Mouse (Mus musculus) G1E-ER4 (cell line): ENCODE results near the gene Ppp2r5c. TPM values are rescaled to one million over a fixed set of nuclear protein-coding genes. Genes with fewer than 3 reads are reported as not detected.

Experiments
- GATA1 ChIP-seq: IDR thresholded peaks from one replicate; pipeline ENCODE4 v1.8.0; 2012; ENCODE audit warnings: low read length, inconsistent platforms
- polyA plus RNA-seq: library from polyadenylated mRNA; stranded (reverse); fragments of >175 nt; gene quantifications from 2 replicates; pipeline ENCODE4 v1.2.3, GENCODE M21; 2012

The Ppp2r5c gene
- polyA plus RNA-seq, 1 experiment: 24.6 TPM

DNA sequence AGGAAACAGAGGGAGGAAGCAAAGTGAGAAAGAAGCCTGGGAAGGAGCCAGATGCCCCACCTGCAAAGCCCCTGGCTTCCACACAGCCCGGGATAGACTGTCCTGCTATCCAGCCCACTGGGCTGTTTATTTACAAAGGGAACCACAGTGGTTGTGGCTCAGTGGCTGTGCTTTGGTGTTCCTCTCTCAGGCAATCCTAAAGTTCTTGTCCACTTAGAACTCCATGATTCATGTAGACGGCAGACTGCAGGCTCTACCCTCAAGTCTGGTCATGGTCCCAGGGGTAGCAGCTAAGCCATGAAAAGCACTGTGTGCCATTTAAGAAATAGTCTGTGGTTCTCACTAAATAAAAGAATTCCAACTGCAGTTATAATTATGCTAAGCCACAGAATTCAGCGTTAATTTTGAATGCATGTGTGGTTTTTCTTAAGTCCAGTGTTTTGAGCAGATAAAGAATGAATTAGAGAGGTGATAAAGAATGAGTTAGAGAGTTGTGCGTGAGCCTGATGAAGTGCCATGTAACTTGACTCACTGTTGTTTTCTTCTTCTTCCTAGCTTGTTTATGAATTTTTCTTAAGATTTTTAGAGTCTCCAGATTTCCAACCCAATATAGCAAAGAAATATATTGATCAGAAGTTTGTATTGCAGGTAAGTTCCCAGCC lies 98.3 kb downstream of the Ppp2r5c start:
- no peak for TF ChIP-seq GATA1

GRCm38 (mm10) chr12:110547573-110547972 lies 100.7 kb downstream of the Ppp2r5c start:
- no peak for TF ChIP-seq GATA1

GRCm38 (mm10) chr12:110549437-110550112 lies 102.7 kb downstream of the Ppp2r5c start:
- no peak for TF ChIP-seq GATA1

DNA sequence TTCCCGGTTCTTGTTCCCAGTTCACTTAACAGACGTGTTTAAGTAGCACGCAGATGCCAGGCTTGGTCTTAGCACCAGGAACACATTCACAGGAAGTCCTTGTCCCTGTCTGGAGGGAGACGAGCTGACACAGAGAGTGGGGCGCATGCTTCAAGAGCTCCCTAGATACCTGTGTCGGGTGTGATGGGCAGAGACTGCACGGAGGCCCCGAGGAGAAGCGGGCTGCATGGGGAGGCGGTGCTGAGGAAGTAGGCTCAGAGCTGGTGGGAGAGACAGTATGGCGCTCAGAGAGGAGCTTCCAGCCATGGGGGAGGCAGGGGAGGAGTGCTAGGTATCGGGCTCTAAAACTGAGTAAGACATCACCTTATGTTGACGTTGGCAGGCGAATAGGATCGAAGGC lies 103.4 kb downstream of the Ppp2r5c start:
- no peak for TF ChIP-seq GATA1

DNA sequence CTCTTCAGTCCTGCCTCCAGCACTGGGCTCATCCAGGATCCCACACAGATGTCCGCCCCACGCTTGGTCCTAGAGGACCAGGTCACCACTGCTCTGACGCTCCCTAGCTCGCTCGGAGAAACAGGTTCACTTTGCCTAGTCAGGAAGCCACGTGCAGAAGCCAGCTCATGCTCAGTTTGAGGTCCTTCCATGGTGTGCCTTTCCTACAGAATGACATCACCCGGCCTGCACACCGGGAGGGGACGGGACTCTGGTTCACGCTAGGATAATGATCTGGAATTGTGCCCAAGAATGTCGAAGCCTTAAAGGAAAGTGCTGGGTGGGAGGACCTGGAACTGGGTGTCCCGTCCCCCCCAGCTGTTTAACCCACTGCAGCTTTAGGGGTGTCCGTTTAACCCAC lies 105.2 kb downstream of the Ppp2r5c start:
- no peak for TF ChIP-seq GATA1

DNA sequence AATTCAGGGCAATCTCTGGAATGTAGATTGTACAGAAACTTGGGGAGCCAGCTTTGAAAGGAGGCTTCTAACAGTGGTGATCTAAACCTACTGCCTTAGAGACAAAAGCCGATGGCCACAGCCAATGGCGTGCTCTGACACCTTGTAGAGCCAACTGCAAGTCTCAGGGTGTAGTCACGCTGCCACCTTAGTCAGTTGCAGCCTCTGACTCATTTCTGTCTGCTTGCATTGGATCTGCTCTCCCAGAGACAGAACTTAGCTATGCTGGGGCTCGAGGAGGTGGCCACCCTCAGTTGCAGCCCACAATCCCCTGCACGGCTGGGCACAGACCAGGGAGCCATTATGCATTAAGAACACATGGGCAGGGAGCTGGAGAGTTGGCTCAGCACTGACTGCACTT lies 106.4 kb downstream of the Ppp2r5c start:
- no peak for TF ChIP-seq GATA1

DNA sequence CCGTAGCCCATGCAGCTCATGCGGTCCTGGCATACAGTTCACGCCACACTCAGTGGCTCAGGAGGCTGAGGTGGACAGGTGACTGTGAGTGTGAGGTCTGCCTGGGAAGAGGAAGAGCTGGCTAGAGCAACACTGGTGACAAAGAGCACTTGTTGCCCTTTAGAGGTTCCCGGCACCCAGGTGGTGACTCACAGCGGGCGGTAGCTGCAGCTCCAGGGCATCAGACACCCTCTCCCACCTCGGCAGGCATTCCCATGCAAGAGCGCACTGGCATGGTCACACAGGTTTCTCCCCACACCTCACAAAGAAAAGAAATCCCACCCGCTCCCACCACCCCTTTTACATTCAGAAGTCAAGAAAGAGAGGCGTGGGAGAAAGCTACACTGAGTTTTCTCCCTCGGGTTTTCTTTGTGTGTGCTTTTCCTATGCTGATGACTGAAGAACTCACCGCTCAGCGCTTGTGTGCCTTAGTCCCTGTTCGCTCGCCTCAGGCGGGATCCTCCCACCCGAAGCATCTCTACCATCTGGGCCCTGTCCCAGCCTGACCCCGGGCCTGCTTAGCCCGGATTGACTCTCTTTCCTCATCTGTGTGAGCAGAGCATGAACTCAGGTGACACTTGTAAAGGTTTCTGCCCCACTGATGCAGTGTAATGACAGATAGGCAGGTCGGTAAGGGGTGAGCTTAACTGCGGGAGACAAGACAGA lies 108.8 kb downstream of the Ppp2r5c start:
- no peak for TF ChIP-seq GATA1

DNA sequence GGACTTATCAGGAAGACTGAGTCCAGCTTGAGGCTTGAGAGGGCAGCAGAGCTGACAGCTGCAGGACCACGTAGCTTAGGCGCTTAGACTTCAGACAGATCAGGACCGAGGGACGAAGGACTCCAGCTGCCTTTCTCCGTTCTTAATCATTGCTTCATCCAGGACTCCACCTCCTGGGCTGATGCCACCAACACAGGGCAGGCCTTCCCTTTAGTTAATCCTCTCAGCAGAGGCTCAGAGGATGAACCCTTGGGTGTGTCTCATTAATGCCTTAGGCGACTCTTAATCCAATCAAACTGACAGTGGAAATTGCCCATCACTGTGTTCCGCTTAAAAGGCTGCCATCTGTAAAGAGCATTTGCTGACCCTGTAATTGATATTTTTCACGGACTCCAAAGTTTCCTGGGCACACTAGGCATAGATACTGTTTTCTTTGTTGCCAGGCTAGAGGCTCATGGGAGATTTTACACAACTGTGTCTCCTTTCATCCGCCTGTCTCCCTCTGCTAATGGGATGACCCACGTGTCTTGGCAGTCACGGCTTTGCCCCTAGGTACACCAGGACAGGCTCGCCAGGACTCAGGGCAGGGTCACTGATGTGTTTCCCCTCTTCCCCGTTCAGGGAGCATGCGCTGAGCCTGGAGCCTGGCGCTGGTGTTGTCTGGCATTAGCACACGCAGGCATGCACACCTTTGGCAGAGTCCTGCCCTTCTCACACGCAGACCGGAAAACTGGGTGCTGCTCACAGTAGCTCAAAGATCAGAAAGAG lies 110.1 kb downstream of the Ppp2r5c start:
- TF ChIP-seq GATA1: no peak

- no peak for TF ChIP-seq GATA1
These were observed 111.3 kb downstream of the Ppp2r5c start for GRCm38 (mm10) chr12:110558175-110558574.

DNA sequence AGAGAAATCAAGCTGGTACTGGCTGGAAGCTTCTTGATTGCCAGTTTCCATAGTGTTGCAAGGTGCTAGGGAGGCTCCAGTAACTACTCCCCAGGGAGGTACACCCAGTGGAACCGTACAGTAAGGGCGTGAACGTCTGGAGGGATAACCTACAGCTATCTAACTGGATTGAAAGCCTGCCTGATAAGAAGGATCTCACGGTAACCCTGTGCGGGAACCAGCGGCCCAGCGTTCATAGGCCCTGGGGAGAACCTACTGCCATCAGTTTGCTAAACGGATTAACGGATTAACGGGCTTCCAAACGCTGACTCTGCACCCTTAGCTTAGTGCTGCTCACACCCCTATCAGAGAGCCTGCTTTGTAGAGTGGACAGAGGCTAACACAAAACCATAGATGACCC lies 116.5 kb downstream of the Ppp2r5c start:
- no peak for TF ChIP-seq GATA1

GRCm38 (mm10) chr12:110564848-110565247 lies 117.9 kb downstream of the Ppp2r5c start:
- no peak for TF ChIP-seq GATA1

GRCm38 (mm10) chr12:110566366-110566765 lies 119.4 kb downstream of the Ppp2r5c start:
- no peak for TF ChIP-seq GATA1

- TF ChIP-seq GATA1: no peak
These were observed 124.1 kb downstream of the Ppp2r5c start for GRCm38 (mm10) chr12:110571050-110571449.

GRCm38 (mm10) chr12:110572351-110572750 lies 125.4 kb downstream of the Ppp2r5c start:
- TF ChIP-seq GATA1: no peak

- TF ChIP-seq GATA1: no peak
These were observed 126.7 kb downstream of the Ppp2r5c start for GRCm38 (mm10) chr12:110573635-110574034.

DNA sequence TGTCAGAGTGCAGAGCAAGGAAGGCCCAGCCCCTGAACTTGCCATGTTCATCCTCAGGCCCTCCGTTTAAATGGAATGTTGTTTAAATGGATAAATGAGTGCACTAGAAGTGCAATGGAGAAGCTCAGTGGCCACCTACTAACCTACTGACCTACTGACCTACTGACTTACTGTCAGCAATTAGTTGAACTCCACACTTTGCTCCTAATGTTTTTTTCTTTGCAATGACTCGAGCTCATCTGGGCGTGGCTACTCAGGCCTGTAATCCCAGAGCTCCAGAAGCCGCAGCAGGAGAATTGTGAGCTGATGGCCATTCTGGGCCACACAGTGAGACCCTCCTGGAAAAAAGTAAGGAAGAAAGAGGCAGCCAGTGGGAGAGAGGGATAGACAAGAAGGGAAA lies 129.0 kb downstream of the Ppp2r5c start:
- no peak for TF ChIP-seq GATA1
